Mouse (Mus musculus) hindbrain, postnatal 0 days (tissue): ENCODE data around the gene Ak5. TPM values are rescaled to one million over a fixed set of nuclear protein-coding genes. Genes with fewer than 3 reads are reported as not detected.

Experiments used
- ATAC-seq: fragments of 200-750 bp; cut with Nextera tagmentation; 2 replicates; pipeline ENCODE4 v1.8.0; 2017; ENCODE audit warnings: mild to moderate bottlenecking, moderate TSS enrichment, moderate library complexity
- DNase-seq: peaks from one replicate; pipeline ENCODE4 v3.0.0-alpha.2; 2015; ENCODE audit warnings: low spot score
- H3K27ac ChIP-seq: fragments of 300-500 bp; sonication (generic); 2 replicates; pipeline ENCODE4 v1.5.1; 2014; ENCODE audit warnings: mild to moderate bottlenecking
- H3K27me3 ChIP-seq: fragments of 300-500 bp; sonication (generic); 2 replicates; pipeline ENCODE4 v1.6.1; 2014; ENCODE audit warnings: low read length, mixed read lengths; ENCODE audit not compliant: insufficient read depth
- H3K36me3 ChIP-seq: fragments of 300-500 bp; sonication (generic); 2 replicates; pipeline ENCODE4 v1.6.1; 2014; ENCODE audit warnings: low read length, mixed read lengths; ENCODE audit not compliant: insufficient read depth
- H3K4me1 ChIP-seq: fragments of 300-500 bp; sonication (generic); 2 replicates; pipeline ENCODE4 v1.6.1; 2014; ENCODE audit warnings: antibody characterized with exemption, low read length, mixed read lengths; ENCODE audit not compliant: insufficient read depth
- H3K4me2 ChIP-seq: fragments of 300-500 bp; sonication (generic); 2 replicates; pipeline ENCODE4 v1.6.1; 2014; ENCODE audit warnings: low read depth, mild to moderate bottlenecking, low read length, moderate library complexity, mixed read lengths
- H3K4me3 ChIP-seq: fragments of 300-500 bp; sonication (generic); 2 replicates; pipeline ENCODE4 v1.5.1; 2014; ENCODE audit warnings: low read length
- H3K9ac ChIP-seq: fragments of 300-500 bp; sonication (generic); replicated peaks from 2 replicates; pipeline ENCODE4 v1.6.1; 2014; ENCODE audit warnings: mild to moderate bottlenecking, low read length, moderate library complexity, mixed read lengths
- H3K9me3 ChIP-seq: fragments of 300-500 bp; sonication (generic); 2 replicates; pipeline ENCODE4 v1.6.1; 2016; ENCODE audit warnings: low read length, mixed read lengths
- CTCF ChIP-seq: IDR thresholded peaks from 2 replicates; pipeline ENCODE4 v1.5.1; 2016; ENCODE audit warnings: antibody characterized with exemption, control low read depth, low read depth
- WGBS: fragments of 180-500 bp; shearing (Covaris S2); extraction: QIAGEN DNeasy Blood & Tissue Kit; methylation state at CpG from one replicate; pipeline ENCODE4 v1.1.7; 2014; 5-methylcytosine and 5-hydroxymethylcytosine counted together
- polyA plus RNA-seq: library from polyadenylated mRNA; unstranded; fragments of >200 nt; fragmentation: Nextera tagmentation; extraction: Ambion mirVana; gene quantifications from 2 replicates; pipeline ENCODE4 v1.2.1, GENCODE M21; 2015
- total RNA-seq: library from RNA; depleted of rRNA; stranded (reverse); fragments of >200 nt; gene quantifications from 2 replicates; pipeline ENCODE4 v1.2.3, GENCODE M21; 2014

The Ak5 gene
- total and polyA plus RNA-seq, 2 experiments from 2014 or later: 14.8 to 18.8 TPM

- Histone ChIP-seq H3K4me2 (no peak overlapping the region), H3K4me3 (no peak overlapping the region), H3K9me3 (no peaks in the 10 kb centered on the region), H3K4me1 (no peaks in the 10 kb centered on the region), H3K27ac (no peak overlapping the region), H3K27me3 (no peaks in the 10 kb centered on the region), H3K9ac (no peak overlapping the region), H3K36me3 (no peaks in the 10 kb centered on the region)
- DNase-seq: no peak
- TF ChIP-seq CTCF: no peak
- WGBS: 43% methylated on average over 11 of the region's 12 CpGs
- ATAC-seq: no peak
Observed at GRCm38 (mm10) chr3:152557659-152558058, 110.5 kb downstream of the Ak5 start.

- no peaks in the 10 kb centered on the region for H3K36me3 ChIP-seq
- ATAC-seq (no peak), DNase-seq (no peak)
- WGBS: 93% methylated on average over 3 of the region's 3 CpGs
- no peak overlapping the region for H3K4me2 ChIP-seq
- H3K4me3 ChIP-seq: no peak overlapping the region
- H3K9me3 ChIP-seq: no peaks in the 10 kb centered on the region
- TF ChIP-seq CTCF: peak; percentile 39; the same call in 1 of the 2 replicates
- H3K27ac ChIP-seq: no peak overlapping the region
- no peak overlapping the region for H3K9ac ChIP-seq
- no peaks in the 10 kb centered on the region for H3K27me3 ChIP-seq
- no peaks in the 10 kb centered on the region for H3K4me1 ChIP-seq
Observed at GRCm38 (mm10) chr3:152556919-152557318, 111.2 kb downstream of the Ak5 start.

GRCm38 (mm10) chr3:152556435-152556834 lies 111.7 kb downstream of the Ak5 start:
- no peaks in the 10 kb centered on the region for H3K9me3 ChIP-seq
- ATAC-seq (no peak), DNase-seq (no peak)
- H3K36me3 ChIP-seq: no peaks in the 10 kb centered on the region
- no peak overlapping the region for H3K4me3 ChIP-seq
- no peaks in the 10 kb centered on the region for H3K4me1 ChIP-seq
- H3K27me3 ChIP-seq: no peaks in the 10 kb centered on the region
- WGBS: 34% methylated on average over 4 of the region's 4 CpGs
- TF ChIP-seq CTCF: no peak
- no peak overlapping the region for H3K4me2 ChIP-seq
- H3K27ac ChIP-seq: no peak overlapping the region
- H3K9ac ChIP-seq: no peak overlapping the region

- no peaks in the 10 kb centered on the region for H3K27me3 ChIP-seq
- H3K9me3 ChIP-seq: no peaks in the 10 kb centered on the region
- ATAC-seq (no peak; the same call in 1 of the 2 replicates), DNase-seq (no peak)
- H3K4me3 ChIP-seq: no peak overlapping the region
- TF ChIP-seq CTCF: no peak
- no peak overlapping the region for H3K27ac ChIP-seq
- no peak overlapping the region for H3K9ac ChIP-seq
- H3K4me2 ChIP-seq: no peak overlapping the region
- H3K4me1 ChIP-seq: no peaks in the 10 kb centered on the region
- H3K36me3 ChIP-seq: no peaks in the 10 kb centered on the region
- WGBS: 46% methylated on average over 7 of the region's 7 CpGs
Observed at GRCm38 (mm10) chr3:152555216-152555615, 112.9 kb downstream of the Ak5 start.

GRCm38 (mm10) chr3:152554366-152554765 lies 113.8 kb downstream of the Ak5 start:
- Histone ChIP-seq H3K36me3 (no peaks in the 10 kb centered on the region), H3K4me1 (no peaks in the 10 kb centered on the region), H3K27ac (no peak overlapping the region), H3K4me2 (no peak overlapping the region), H3K4me3 (no peak overlapping the region), H3K9me3 (no peaks in the 10 kb centered on the region), H3K27me3 (no peaks in the 10 kb centered on the region), H3K9ac (no peak overlapping the region)
- no peak for DNase-seq
- 90% methylated on average over 7 of the region's 7 CpGs for WGBS
- no peak for TF ChIP-seq CTCF
- ATAC-seq: no peak

- Histone ChIP-seq H3K27ac (no peak overlapping the region), H3K4me1 (no peaks in the 10 kb centered on the region), H3K4me2 (no peak overlapping the region), H3K36me3 (no peaks in the 10 kb centered on the region), H3K27me3 (no peaks in the 10 kb centered on the region), H3K4me3 (no peak overlapping the region), H3K9ac (no peak overlapping the region), H3K9me3 (no peaks in the 10 kb centered on the region)
- DNase-seq (no peak), ATAC-seq (no peak)
- 84% methylated on average over 8 of the region's 8 CpGs for WGBS
- TF ChIP-seq CTCF: no peak
Observed at GRCm38 (mm10) chr3:152552641-152553040, 115.5 kb downstream of the Ak5 start.

GRCm38 (mm10) chr3:152550528-152551115 lies 117.5 kb downstream of the Ak5 start:
- H3K4me1 ChIP-seq: no peaks in the 10 kb centered on the region
- H3K27me3 ChIP-seq: no peaks in the 10 kb centered on the region
- no peak overlapping the region for H3K4me2 ChIP-seq
- DNase-seq (no peak), ATAC-seq (no peak)
- no peak overlapping the region for H3K9ac ChIP-seq
- H3K4me3 ChIP-seq: no peak overlapping the region
- 74% methylated on average over 7 of the region's 7 CpGs for WGBS
- H3K27ac ChIP-seq: no peak overlapping the region
- H3K36me3 ChIP-seq: no peaks in the 10 kb centered on the region
- TF ChIP-seq CTCF: no peak
- no peaks in the 10 kb centered on the region for H3K9me3 ChIP-seq
